Mouse (Mus musculus) retina, postnatal 7 days (tissue): ENCODE measurements at regions not wholly inside any gene's neighbourhood (a gene's known extent, or its start where the extent isn't known, plus 50 kb on each side); places are given as distances from the start of the nearest gene placed in this dataset.

Source experiments
- DNase-seq: peaks from one replicate; pipeline ENCODE4 v3.0.0-alpha.2; 2012; ENCODE audit warnings: low read depth, low spot score

- no peak for DNase-seq
Measured at GRCm38 (mm10) chr12:110026033-110026750, 252.7 kb upstream of the Dio3 start.

GRCm38 (mm10) chr12:110027345-110027744, 251.5 kb upstream of the Dio3 start:
- DNase-seq = no peak

GRCm38 (mm10) chr12:110027976-110028375, 250.9 kb upstream of the Dio3 start:
- no peak for DNase-seq

- DNase-seq = no peak
Measured at GRCm38 (mm10) chr12:110028646-110029045, 250.2 kb upstream of the Dio3 start.

- DNase-seq = no peak
Measured at GRCm38 (mm10) chr12:110031326-110031725, 247.5 kb upstream of the Dio3 start.

- DNase-seq = no peak
Measured at GRCm38 (mm10) chr12:110035171-110035570, 243.7 kb upstream of the Dio3 start.

- no peak for DNase-seq
Measured at GRCm38 (mm10) chr12:110040682-110041081, 238.2 kb upstream of the Dio3 start.

GRCm38 (mm10) chr12:110041782-110042181, 237.1 kb upstream of the Dio3 start:
- no peak for DNase-seq

- no peak for DNase-seq
Measured at GRCm38 (mm10) chr12:110044266-110044665, 234.6 kb upstream of the Dio3 start.

GRCm38 (mm10) chr12:110044721-110045120, 234.1 kb upstream of the Dio3 start:
- DNase-seq = no peak

GRCm38 (mm10) chr12:110045770-110046330, 233.0 kb upstream of the Dio3 start:
- no peak for DNase-seq

- no peak for DNase-seq
Measured at GRCm38 (mm10) chr12:110046613-110047012, 232.3 kb upstream of the Dio3 start.

- DNase-seq = no peak
Measured at GRCm38 (mm10) chr12:110047466-110048250, 231.2 kb upstream of the Dio3 start.

GRCm38 (mm10) chr12:110049154-110049736, 229.6 kb upstream of the Dio3 start:
- no peak for DNase-seq

GRCm38 (mm10) chr12:110059321-110059720, 219.5 kb upstream of the Dio3 start:
- no peak for DNase-seq

GRCm38 (mm10) chr12:110061961-110062360, 216.9 kb upstream of the Dio3 start:
- DNase-seq = no peak

- DNase-seq = no peak
Measured at GRCm38 (mm10) chr12:110063013-110063412, 215.9 kb upstream of the Dio3 start.

GRCm38 (mm10) chr12:110066361-110066885, 212.4 kb upstream of the Dio3 start:
- no peak for DNase-seq

- no peak for DNase-seq
Measured at GRCm38 (mm10) chr12:110070506-110070905, 208.4 kb upstream of the Dio3 start.

- DNase-seq = no peak
Measured at GRCm38 (mm10) chr12:110071823-110072222, 207.0 kb upstream of the Dio3 start.

- DNase-seq = no peak
Measured at GRCm38 (mm10) chr12:110074921-110075320, 203.9 kb upstream of the Dio3 start.
